Mouse (Mus musculus) common myeloid progenitor, adult 5-6 weeks (primary cell): ENCODE measurements around the gene Megf11. TPM values are rescaled to one million over a fixed set of nuclear protein-coding genes. Genes with fewer than 3 reads are reported as not detected.
A peak's percentile ranks its signal among the peaks of the same experiment; 100 is the strongest.

Source experiments
- ATAC-seq: replicated peaks from 2 replicates; pipeline ENCODE4 v1.8.0; 2016; ENCODE audit warnings: low read depth, mild to moderate bottlenecking, moderate TSS enrichment, inconsistent platforms; ENCODE audit not compliant: poor library complexity, severe bottlenecking
- total RNA-seq: library from RNA; stranded (forward); fragments of 200-1000, 187-1606 nt; gene quantifications from 2 replicates; pipeline ENCODE4 v1.2.3, GENCODE M21; 2017

Megf11 gene
- 0.23 and 0.53 TPM in 2 replicates for total RNA-seq

DNA sequence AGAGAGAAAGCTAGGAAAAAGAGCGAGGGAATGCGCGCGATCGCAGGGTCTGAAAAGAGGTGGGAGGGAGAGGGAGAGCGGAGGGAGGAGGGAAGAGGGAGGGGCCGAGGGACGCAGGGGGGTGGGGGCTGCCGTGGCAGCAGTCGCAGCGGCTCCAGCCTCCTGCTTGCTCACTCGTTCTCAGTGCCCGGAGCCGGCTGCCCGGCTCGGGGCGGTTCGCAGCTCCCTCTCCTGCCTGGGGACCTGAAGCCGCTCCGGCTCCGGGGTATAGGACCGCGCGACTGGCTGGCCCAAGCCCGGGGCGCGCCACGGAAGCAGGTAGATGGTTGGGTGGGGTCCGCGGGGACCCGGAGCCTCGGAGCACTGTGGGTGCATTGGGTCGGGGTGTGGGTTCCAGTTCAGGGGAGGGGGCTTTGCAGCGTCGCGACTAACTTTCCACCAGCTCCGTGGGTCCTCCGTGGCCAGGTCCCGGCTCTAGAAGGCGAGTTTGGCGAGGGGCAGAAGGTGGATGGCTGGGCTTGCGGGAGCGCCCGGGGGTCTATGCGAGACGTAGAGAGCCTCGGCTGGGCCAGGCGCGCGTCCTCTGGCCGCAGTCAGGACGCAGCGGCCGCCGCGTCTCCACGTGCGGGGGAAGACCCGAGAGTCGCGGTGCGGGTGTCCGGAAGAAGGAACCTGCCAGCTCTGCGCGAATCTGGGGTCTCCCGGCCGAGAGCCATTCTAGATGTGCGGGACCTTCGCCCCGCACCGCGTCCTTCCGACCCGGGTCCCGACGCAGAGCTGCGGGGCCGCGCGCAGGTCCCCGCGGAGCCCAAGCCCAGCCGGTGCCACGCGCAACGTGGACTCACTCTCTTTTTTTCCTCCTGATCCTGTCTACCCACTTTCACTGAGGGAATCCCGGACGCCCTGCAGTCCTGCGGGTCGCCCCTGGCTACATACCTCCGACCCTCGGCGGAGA, at the start of gene Megf11:
Megf11 (plus strand) TSS at position 116 of the 955 bp plus-strand sequence.
- no peak for ATAC-seq

DNA sequence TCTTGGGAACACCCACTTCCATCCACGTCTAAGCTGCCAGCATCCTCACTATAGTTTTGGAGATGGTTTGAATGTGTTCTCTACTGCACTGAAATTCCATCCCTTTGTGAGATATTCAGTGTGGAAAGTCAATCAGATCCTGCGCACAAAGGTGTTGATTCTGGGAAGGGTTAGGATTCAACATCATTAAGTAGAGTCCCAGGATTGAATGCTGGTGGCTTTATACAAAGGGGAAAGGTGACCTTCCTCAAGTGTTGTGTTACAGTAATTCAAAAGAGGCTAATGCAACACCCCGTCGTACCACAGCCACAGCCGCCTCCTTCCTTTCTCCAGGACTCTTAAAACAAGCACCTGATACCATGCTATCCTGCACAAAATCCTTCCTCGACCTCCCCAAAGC, 49.6 kb upstream of the Megf11 start:
- ATAC-seq: no peak

DNA sequence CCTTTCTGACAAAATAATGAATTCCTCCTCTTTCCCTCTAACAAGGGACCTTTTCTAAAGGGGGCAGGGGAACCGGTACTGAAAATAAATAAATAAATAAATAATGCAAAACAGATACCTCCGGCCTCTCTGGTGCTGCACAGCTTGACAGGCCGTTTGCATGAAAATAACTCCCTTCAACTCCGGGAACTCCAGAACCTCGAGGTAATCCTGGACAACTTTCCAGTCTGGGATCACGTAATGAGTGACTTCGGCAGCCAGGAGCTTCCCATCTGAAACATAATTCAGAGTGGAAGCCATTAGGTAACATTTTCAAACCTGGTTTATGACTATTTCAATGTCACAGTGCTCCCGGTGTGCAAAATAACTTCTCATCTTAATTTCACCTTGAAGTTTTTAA, 46.1 kb upstream of the Megf11 start:
- no peak for ATAC-seq

DNA sequence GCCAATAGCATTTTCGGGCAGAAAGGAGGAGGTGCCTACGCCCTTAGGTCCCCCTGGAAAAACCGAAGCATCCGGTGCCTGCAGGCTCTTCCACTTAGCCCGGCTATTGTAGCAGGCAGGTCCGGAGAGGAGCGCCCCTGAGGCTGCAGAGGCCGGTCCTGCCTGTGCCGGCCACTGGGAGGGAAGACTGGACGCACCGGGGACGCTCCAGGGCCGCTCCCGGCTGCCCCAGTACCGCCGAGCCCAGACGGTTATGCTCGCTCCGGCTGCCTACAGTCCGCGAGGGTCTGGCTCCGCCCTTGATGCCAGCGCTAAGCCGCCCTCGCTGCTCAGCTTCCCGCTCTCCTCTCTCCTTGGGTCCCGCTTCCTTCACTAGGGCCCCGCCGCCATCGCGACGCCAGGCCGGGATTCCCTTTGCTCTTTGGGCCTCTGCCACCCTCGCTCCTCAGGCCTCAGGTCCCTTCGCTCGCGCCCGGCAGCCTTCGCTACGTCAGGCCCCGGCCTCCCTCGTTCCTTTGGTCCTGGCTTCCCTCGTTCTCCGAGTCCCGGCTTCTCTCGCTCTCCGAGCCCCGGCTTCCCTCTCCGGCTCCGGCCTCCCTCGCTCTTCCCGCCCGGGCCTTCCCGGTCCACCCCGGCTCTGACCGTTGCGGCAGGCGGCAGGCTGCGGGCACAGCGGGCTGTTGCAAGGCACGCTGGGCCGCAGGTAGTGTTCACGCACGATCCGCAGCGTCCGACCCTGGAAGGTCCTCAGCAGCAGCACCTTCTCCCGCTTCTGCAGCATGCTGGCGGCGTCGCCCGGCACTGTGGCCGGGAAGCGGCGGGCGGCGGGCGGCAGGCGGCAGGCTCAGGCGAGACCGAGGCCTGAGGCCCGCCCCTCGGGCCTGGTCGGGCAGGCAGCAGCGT, 44.8 kb upstream of the Megf11 start:
- peak; percentile 78 for ATAC-seq

DNA sequence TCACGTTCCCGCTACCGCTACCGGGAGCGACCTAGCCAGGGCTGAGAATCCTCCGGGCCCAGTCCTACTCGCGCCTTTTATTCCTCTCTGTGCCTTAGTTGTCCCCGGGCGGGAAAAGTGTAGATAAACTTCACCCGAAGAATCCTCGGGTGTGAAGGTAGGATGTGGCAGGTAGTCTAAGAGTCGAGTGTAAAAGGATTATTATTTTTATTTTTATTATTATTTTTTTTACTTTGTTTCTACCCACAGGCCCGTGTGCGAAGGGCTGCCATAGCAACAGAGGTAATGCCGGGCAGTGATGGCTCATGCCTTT, 44.2 kb upstream of the Megf11 start, which contains the start of gene Dis3l:
Dis3l (minus strand) TSS at position 35 of the 313 bp plus-strand sequence.
- no peak; the same call in 1 of the 2 replicates for ATAC-seq

DNA sequence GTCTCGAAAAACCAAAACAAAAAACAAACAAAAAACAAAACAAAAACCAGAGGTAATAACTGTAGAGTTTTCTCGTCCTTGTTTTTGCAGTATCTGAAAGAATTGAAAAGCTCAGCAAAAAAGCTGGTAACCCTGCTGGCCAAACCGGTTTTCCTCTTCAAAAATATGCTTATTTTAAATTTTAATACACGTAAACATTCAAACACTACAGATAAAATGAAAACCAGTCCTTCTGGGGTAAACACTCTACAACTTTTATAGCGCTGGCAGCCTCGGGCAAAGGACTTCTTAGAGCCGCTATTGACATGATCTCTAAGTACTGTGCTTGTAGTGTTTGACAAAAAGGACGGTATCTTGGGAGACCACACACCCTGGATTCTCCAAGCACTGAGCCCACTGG, 43.8 kb upstream of the Megf11 start:
- ATAC-seq: no peak

DNA sequence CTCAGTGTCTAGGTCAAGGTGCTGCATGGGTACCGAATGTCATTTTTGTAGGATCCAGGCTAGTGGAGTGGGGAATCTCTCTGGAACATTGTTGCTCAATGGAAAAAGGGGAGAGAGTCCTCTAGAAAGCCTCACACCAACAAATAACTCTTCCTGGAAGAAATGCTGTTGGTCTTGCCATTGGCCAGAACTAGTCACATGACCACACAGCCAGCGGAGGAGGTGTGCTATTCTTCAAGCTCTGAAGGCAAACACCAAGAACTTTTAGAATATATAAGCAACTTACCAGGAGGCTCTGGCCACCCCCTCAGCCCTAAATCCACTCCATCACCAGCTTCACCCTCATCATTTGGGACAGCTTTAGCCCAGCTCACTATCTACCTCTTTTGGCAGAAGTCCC, 41.8 kb upstream of the Megf11 start:
- no peak for ATAC-seq

DNA sequence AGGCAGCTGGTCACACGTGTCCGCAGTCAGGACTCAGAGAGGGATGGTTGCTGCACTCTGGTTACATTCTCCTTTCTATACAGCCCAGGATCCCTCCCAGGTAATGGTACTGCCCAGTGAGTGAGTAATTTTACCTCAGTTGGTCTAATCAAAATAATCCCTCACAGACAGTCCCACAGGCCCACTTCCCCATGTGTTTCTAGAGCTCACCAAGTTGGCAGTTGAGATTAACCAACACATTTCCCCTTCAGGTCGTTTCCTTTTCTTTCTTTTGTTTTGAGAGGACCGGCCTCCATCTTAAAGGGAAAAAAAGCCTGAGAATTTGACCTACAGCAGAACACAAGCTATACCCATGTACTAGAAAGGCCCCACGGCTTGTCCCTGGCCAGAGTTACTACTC, 39.5 kb upstream of the Megf11 start:
- 0 out of 2 replicates have a peak, but pooled peaks have one; percentile 30 for ATAC-seq

DNA sequence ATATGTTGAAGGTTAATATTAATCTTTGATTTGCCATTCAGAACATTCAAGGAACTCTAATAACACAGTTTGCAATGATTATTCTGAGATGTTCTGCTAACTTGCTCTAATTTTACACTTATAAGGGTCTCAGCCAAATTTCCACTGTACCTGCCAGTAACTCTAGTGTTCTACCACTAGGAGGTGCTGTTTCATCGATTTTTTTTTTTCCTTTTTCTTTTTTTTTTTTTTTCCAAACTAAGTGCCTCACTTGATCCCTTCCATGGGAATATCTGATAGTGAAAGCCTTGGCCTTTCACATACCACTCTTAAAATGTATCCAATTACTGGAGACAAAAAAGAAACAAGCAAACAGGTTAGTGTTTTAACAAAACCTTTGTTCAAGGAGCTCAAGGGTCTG, 38.0 kb upstream of the Megf11 start:
- ATAC-seq: 0 out of 2 replicates have a peak, but pooled peaks have one; percentile 18

DNA sequence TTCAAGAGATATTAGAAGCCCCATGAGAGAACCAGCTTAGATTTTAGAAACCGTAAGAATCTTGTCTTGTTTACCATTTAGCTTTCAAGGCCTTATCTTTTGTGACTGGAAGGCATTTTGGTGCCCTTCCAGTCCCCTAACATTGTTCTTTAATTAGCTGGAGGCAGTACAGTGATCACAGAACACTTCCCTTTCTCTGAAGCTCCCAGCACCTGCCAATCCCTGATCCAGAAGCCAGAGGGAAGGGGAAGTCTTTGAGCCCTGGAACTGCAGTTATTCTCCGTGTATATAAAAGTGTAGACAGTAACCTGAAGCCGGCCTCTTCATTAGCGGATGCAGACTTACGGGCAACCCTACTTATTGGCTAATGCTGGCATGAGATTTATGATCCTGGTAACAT, 35.9 kb upstream of the Megf11 start:
- ATAC-seq: no peak

DNA sequence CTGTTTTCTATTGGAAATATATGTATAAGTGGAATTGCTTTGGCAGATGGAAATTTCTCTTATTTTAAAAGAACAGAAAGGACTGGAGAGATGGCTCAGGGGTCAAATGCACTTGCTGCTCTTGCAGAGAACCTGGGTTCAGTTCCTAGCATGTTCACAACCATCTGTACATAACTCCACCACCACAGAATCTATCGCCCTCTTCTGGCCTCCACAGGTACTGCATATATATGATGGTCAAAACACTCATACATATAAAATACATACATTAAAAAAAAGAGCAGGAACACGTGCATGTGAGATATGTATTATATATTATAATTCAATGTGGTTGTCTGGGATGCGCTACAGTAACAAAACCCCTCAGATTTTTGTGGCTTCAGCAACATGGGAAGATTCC, 34.2 kb upstream of the Megf11 start:
- ATAC-seq: peak; percentile 65; the same call in 1 of the 2 replicates

DNA sequence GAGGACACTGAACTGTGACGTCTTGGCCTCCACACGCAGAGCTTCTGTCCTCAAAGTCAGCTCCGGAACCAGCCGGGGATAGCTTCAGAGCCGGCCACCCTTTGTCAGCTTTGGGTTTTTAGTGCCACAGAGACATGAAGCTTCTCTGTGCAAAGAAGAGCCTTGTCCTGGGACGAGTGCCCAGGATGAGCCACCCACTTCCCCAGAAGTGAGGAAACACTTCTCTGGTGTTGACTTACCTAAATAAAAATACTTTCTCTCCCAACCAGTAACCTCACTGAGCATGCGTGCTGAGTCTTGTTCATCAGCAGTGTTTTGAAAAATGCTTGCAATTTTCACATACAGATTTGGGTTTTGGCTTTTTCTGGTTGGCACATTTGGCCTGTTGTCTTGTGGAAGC, 29.8 kb upstream of the Megf11 start:
- ATAC-seq: no peak

DNA sequence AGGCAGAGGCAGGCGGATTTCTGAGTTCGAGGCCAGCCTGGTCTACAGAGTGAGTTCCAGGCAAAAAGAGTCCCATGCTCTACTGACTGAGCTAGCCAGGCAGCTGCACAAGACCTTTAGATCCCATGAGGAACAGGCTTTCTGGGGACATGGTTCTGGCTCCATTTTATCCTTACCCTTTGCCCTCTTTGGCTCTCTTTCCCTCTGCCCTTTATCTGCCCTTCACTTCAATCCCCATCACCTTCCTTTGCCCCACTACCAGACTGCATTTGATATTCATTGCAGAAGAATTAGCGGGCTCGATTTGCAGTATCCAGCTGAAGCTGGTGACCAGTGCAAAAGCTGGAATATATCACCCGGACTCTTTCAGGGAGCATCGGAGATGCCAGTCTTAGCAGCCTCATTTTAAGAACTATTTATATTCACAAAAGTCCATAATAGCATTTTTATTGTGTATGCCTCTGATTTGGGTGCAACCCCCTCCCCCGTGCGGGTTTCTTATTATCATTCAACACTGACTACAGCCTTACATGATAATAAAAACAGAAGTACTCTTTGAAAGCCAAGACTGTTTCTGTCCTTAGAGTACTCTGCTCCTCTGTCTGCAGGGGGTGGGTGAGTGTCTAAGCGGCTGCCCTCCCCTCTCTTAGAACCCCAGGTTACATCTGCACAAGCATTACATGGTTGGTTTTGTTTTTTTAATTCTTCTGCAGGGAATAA, 24.0 kb upstream of the Megf11 start:
- ATAC-seq: no peak

DNA sequence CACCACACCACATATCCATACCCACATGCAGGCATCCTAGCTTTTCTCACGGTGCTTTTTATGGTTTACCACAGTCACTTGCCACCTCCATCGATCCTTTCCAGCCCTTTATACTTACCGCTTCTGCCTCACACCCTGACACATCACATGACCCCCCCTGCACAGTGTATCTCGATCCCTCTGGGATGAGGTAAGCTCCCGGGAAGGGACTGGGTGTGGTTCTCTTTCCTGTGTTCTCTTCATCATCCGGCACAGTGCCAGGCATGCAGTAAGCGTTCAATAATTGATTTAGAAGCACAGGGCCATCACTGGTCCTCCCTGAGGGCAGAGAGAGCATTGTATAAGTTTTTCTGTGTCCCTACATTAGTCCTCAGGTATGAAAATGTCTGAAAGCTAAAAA, 15.6 kb upstream of the Megf11 start:
- ATAC-seq: no peak

DNA sequence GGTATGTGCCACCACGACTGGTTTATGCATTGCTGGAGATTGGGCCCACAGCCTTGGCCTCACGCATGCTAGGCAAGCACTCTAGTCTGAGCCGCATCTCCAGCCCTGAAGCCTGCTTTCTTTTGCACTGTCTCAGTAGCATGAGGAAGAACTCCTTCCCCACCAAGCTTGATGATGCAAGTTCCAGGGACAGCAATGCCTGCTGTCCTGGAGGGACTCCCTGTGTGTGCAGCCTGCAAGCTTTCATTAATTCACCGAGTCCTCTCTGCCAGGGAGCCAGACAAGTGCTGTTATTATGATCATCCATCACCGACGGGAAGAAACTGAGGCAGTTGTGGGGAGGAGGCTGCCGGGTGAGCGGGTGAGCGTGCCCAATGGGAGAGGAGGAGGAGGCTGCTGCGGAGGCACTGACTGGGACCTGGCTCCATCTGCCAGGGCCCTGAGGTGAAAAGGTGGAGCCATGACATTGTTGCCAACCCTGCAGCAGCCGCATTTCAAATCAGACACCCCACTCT, 14.1 kb upstream of the Megf11 start:
- ATAC-seq: no peak

DNA sequence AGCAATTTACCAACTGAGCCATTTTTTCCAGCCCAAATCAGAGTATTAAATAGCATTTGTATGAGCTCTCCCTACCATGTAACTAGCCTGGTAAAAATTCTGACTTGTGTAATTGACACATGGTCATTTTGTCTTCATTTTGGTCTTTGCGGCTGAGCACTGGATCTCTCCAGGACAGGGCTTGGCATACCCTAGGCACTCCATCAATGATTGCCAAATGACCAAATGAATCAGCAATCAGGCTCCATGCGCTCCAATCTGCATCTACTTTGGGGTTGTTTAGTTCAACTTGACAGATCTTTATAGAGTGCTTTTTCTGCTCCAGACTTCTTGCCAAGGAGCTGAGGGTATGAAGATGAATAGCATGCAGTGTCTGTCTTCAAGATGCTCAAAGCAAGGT, 9.0 kb upstream of the Megf11 start:
- no peak for ATAC-seq

DNA sequence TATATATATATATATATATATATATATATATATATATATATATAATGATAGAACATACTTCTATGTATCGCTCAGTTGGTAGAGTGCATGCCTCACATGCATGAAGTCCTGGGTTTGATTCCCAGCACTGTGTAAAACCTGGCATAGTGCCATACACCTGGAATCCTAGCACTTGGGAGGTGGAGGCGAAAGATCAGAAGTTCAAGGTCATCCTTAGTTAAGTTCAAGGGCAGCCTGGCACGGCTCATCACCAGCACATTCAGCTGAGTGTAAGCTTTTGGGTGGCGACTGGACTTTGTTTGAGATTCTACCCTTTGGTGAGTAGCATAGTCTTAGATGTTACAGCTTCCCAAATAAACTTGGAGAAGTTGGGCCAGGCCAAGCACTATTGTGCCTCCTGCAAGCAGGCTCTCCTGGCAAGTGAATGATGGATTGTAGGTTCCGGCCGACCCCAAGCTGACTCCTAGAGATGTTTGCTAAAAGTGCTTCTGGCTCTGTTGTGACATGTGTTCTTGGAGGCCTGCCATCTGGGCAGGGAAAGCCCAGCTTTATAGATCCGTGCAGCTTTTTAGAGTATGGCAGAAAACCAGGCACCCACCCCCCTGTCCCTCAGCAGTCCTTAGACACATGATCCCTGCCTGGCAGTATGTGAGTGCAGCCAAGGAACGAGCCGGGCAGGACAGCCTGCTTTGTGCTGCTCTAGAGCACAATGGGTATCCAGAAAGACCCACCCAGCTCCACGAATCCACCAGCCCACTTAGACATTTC, 2.2 kb upstream of the Megf11 start:
- no peak for ATAC-seq

DNA sequence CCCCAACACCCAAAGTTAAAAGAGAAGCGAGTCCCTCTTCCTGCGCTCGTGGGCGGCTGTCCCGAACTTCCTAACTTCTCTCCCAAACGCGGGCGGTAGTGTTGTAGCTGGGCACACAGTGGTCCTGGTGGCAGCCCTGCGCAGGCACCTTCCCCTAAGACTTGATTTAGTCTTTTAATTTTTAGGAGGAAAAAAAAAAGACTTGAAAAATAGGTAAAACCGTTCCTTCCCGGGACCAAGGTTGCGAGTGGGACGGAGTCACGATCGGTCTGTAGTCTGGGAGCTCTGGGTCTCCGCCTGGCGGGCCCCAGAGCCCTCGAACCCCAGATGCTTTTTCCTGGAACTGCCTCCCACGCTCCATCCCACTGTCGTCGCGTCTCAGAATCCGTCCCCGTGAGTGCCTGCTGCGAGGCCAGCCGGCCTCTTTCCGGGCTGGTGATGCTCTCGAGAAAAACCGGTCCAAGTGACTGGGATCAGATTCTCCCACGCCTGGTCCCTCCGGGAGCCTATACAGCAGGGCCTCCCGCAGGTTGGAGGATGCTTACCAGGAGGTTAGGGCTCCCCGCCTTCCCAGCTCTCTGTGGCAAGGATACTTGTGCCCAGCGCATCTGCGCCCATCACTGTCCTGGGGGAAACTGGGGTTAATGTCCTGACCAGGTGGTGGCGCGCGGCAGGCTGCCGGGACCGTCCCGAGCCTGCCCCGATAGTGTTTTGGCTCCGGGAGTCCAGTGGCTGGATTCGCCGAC, 1.2 kb downstream of the Megf11 start:
- ATAC-seq: no peak
